Mouse (Mus musculus) urinary bladder, postnatal 36 days (tissue): ENCODE measurements at regions not wholly inside any gene's neighbourhood (a gene's known extent, or its start where the extent isn't known, plus 50 kb on each side); places are given as distances from the start of the nearest gene placed in this dataset.

Source experiments
- DNase-seq, 2 experiments: peaks; one replicate each; pipeline ENCODE4 v3.0.0; 2022; ENCODE audit warnings: low spot score in 2 of 2, mixed read lengths in 1 of 2

DNA sequence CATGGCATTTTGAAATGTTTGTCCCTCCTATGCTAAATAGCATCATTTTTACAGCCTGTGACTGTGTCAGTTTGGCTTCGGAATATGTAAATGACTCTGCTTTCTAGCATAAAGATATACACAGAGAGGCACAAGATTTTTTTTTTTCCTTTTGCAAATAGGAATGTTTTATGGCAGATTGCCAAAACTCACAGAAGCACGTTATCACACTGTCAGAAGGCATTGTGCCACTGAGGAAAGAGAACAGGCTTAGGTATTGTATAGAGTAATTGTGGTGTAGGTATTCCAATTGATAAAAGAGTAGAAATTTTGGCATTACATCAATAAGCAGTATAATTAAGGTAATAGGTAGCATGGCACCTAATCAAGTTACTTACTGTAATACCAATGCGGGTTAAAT, 988.5 kb upstream of the Tenm2 start:
- DNase-seq, result no peak

DNA sequence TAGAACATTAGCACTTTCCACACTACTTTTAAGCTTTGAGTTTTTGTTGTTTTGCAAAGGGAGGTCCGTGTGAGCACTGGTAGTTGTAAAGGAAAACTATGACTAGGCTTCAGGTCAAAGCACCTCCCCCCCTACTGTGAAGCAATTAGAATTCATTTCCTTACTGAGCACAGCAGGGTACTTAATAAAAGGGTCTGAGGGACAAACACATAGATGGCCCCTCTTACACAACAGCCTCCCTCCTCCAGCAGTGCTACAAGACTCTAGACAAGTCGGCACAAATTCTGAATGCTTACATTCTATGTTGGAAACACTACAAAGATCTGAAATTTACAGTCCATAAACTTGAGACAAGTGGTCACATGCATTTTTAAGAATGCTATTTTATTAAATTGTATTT, 967.6 kb upstream of the Tenm2 start:
- DNase-seq, result no peak

- no peak for DNase-seq
Observed at GRCm38 (mm10) chr11:38201136-38201741, 965.5 kb upstream of the Tenm2 start.

GRCm38 (mm10) chr11:38193719-38194118, 958.0 kb upstream of the Tenm2 start:
- no peak for DNase-seq

DNA sequence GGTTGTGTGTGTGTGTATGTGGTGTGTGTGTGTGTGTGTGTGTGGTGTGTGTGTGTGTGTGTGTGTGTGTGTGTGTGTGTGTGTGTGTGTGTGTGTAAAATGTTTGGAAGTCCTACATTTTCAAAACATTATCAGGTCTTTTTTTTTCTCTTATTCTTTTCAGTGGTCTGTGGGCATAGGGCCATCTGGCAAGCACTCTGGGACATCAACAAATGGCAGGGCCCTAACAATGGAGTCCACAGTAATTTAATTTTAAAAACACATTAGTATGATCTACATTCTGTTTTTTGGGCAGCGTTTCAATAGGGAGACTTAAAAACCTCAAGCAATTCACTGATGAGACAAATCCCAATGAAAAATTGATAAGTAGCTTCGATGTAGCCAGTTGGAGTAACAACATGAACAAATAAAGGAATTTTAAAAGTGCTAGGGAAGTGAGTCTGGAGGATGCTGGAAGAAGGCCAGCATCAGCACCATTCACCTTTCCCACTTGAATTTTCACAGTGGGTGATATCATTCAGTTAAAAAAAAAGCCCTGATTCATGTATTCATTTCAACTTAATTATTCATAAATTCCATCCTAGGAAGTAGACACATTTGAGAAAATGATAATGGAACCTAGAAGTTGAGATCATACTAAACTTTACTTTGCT, 956.3 kb upstream of the Tenm2 start:
- DNase-seq, result no peak

GRCm38 (mm10) chr11:38191437-38191836, 955.7 kb upstream of the Tenm2 start:
- DNase-seq, result no peak

- no peak for DNase-seq
Observed at GRCm38 (mm10) chr11:38170721-38171120, 935.0 kb upstream of the Tenm2 start.

- DNase-seq, result no peak
Observed at GRCm38 (mm10) chr11:38158310-38158709, 922.5 kb upstream of the Tenm2 start.

DNA sequence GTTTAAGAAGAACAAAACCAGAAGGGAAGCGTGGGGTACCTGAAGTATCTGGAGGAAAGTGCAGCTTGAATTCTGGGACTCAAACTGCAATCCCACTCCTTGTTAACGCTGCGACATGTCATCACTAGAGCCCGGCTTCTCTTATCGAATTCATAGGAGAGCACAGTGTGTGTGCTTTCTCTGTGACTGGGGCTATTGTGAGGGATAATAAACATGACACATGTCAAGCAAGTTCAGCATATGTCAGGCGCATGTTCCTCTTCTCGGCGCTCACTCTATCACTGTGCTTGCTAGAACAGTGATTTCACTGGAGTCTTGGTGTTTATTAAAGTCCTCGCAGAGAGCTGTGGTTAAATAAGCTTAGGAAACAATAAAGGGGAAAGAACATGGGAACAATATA, 921.2 kb upstream of the Tenm2 start:
- DNase-seq, result no peak

DNA sequence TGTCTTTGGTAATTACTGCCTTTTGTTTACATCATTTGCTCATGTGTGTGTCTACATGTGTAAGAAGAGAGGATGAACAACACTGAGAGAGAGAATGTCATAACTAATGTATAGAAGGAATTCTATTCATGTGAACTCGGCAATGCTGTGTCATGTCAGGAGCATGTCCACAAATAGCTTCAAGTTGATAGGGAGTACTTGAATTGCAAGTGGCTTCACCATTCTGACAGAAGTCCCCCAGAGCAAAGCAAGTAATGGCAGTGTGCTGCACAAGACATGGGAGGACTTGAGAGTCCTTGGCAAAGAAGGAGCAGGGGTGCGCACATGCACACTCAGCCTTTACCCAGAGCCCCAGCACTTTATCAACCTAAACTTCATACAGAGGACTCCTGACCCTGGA, 919.9 kb upstream of the Tenm2 start:
- no peak for DNase-seq

DNA sequence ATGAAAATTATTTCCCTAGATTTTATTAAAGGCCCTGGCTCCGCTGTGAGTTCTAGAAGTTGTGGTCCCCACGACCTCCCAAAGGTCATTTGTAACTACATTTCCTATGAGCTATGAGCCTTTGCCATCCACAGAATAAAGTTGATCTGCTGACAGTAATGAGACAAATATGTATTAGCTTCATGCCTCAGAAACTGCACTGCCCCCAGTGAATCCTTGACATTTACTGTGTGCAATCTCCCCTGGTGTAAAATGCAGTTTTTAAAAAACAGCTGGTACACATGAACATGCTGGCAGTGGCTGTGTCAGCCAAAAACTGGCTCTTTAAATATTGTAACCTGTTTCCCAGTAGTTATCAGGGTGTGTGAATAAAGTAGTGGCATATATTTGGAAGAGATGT, 907.7 kb upstream of the Tenm2 start:
- no peak for DNase-seq

DNA sequence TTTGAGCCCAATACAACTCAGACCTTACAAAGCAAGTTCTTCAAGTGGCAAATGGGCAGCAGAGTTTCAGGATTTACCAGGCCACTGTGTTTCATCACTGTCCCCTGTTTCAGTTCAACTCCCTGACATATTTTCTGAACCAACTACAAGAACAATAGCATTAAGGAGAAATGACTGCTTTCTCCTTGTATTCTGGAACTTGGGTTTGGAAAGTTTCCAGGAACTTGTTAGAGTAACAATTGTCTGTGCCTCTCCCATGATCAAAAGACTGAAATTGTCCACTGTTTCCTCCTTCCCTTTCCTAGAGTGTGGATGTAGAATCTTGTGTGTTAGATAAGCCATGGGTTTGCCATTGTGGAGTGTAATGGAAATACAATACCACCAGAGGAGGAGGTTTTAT, 893.1 kb upstream of the Tenm2 start:
- no peak for DNase-seq

DNA sequence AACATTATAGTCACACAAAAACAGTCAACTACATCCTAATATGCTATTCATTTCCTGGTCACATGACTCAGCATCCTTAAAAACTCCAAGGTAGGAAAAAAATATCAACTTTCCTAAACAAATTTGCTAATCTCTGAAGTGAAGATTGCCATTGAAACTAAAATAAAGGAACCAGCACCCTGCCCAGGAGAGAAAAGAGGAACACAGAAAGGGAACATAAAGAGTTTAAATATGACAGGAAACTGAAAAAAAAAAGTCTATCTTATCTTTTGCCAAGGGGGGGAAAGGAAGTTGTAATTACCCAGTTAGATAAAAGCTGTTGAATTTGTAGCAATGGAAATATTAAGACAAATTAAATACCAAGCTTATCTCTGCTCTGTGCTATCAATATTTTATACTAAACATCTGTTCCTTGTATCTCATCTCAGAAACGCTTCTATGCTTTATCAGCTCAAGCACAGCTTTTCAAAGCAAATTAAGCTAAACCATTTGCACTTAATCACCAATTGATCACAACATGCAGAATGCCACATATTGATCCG, 888.1 kb upstream of the Tenm2 start:
- DNase-seq, result no peak

DNA sequence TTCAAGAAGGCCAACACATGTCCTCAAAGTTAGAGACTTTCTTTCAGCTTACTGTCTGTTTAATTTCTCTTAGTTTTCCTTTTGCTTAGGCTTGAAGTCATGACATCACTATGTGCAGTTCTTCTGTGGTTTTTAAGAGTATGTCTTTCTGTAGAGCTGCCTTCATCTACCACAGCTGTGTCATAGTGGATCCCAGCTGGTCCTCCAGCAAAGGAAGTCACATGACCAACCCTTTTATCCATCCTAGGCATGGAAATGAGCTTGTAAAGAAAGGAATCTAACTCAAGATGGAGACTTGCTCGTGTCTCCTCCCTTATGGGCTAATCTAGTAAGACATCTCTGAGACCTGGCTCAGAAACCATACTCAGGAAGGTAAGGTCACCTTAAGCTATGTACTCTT, 886.7 kb upstream of the Tenm2 start:
- no peak for DNase-seq

- no peak for DNase-seq
Observed at GRCm38 (mm10) chr11:38121051-38121616, 885.4 kb upstream of the Tenm2 start.

DNA sequence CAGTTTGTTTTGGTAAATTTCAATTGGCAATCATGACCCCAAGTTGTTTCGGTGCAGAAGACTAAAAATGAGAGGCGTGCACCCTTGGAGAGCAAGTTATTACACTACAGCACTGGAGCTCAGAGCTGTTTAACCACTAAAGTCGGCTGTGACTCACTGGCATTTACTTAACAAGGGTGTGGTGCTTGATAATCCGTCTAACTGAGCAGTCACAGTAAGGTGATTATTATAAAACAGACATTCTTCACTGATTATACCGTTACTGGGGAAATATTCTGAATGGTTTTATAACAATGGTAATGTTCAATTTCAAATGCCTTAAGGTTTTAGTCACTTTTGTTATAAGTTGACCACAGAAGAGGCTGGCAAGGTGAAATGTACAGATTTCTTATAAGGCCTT, 882.0 kb upstream of the Tenm2 start:
- no peak for DNase-seq

GRCm38 (mm10) chr11:38092202-38092601, 856.4 kb upstream of the Tenm2 start:
- DNase-seq, result no peak

DNA sequence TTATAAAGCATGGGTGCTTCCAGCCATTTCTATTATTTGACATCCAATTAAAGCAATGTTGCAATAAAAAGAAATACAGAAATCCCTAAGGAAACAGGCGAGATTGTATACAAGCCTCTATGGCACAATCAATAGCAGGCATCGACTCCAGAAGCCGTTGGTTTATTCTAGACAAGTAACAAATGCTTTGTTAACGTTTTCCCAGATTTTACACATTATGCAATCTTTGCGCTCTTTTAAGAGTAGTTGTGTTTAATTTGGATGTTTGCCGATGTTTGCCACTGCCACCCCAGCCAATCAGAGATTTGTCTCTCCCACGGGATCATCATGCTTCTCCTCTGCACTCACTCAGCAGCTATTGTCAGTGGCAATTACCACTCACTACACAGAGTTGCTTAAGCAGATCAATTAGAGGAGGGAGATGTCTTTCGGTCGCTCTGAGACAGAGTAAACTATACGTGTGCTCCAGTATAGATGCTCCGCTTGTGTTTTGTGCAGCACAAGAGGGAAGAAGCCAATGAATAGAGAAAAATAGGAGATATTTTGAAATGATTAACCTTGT, 839.5 kb upstream of the Tenm2 start:
- DNase-seq, result no peak

GRCm38 (mm10) chr11:38069635-38070034, 833.9 kb upstream of the Tenm2 start:
- DNase-seq, result no peak

- DNase-seq, result no peak
Observed at GRCm38 (mm10) chr11:38067682-38068081, 831.9 kb upstream of the Tenm2 start.

DNA sequence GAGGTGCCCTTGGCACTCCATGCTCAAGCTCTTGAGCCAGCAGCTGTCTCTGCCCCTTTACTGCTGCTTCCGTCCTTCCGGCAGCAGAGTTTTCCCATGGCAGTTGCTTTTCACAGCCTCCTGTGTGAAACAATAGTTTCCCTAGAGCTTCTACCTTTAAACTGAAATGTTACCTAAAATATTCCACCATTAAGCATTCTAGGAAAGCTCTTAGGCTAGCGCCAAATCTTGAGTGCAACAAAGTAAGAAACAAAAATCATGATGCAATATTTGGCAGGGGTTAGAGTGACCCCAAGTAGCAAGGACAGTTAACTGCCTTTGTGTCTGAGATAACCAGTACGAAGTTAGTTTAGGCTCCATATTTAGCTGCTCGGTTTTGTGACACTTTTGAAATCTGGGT, 830.3 kb upstream of the Tenm2 start:
- no peak for DNase-seq

GRCm38 (mm10) chr11:38060105-38060504, 824.3 kb upstream of the Tenm2 start:
- DNase-seq, result no peak

DNA sequence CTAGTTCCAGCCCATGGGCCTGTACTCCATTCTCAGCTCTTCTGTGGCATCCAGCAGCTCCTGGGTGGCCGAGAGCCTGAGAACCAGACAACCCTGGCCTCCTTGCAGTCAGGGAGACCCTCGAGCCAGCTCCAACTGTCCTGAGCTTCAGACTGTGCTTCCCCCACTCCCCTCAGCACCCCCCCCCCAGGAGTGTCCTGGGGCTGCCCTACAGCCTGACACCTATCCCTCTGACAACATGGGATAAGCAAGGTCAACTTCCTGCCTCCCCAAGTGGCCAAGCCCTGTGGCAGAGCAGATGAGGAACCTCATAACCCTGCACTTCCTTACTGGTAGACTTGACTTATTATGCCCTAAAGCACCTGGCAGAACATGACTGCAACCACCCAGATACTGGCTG, 823.1 kb upstream of the Tenm2 start:
- DNase-seq, result no peak
